Mouse (Mus musculus) cerebellum, adult 2 months (tissue): ENCODE measurements at regions not wholly inside any gene's neighbourhood (a gene's known extent, or its start where the extent isn't known, plus 50 kb on each side); places are given as distances from the start of the nearest gene placed in this dataset.

ENCODE experiments used
- CTCF ChIP-seq: fragments of 200-500 bp; IDR thresholded peaks from 2 replicates; pipeline ENCODE4 v1.5.1; 2011; ENCODE audit warnings: low read depth, mild to moderate bottlenecking, control low read depth, low read length, moderate library complexity, borderline replicate concordance; ENCODE audit not compliant: insufficient read depth
- POLR2A ChIP-seq: fragments of 200-500 bp; IDR thresholded peaks from 2 replicates; pipeline ENCODE4 v1.6.1; 2011; ENCODE audit warnings: low read length, control low read depth, borderline replicate concordance; ENCODE audit not compliant: insufficient read depth

GRCm38 (mm10) chr11:15027213-15027612, 428.1 kb downstream of the Pom121l12 start:
- TF ChIP-seq POLR2A: no peak
- TF ChIP-seq CTCF: no peak
